15 mouse cellular contexts compared by ENCODE assay signal in the genomic region with DNA sequence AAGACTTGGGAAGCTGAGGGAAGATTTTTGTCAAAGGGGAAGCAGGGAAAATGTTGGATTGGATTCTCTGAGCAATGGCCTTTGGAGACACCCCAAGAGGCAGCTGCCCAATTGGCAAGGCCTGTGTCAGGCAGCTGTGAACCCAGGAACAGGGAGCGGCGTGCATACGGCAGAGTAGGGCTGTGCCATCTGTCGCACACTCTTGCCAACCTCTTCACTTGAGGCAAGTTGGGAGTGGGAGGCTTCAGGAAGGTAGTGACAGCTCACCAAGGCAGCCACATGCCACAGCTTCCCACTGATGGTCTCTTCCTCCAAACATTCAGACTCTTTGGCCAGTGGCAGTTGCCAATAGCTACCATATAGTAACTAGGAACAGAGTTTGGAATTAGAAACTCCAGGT.
DNase-seq lines count a peak whose midpoint lies in the region; ATAC-seq and TF ChIP-seq lines count a peak whose summit lies in the region.
"Had no signal": no experiment of that assay in that cellular context is flagged by ENCODE, and none has a peak within 500 bp of the region (broad histone marks: within the 10 kb centered on the region; RNA-seq: fewer than 3 reads in every experiment).

No protein-coding gene starts in this region.

- H3K9me3 ChIP-seq in hindbrain, postnatal 0 days (ENCODE audit: low read length) = no peaks in the 10 kb centered on the region
- no peaks in the 10 kb centered on the region for H3K9me3 ChIP-seq in hindbrain, embryonic 13.5 days
- H3K9me3 ChIP-seq in intestine, postnatal 0 days (ENCODE audit: control insufficient read depth) = no peaks in the 10 kb centered on the region
- H3K9me3 ChIP-seq: embryonic facial prominence, embryonic 13.5 days; limb, embryonic 10.5 days; neural tube, embryonic 13.5 days had no signal

- H3K36me3 ChIP-seq in hindbrain, postnatal 0 days (ENCODE audit: insufficient read depth, low read length) = no peaks in the 10 kb centered on the region
- H3K36me3 ChIP-seq in hindbrain, embryonic 13.5 days = no peaks in the 10 kb centered on the region
- H3K36me3 ChIP-seq in intestine, postnatal 0 days (ENCODE audit: control insufficient read depth, insufficient read depth) = no peaks in the 10 kb centered on the region
- H3K36me3 ChIP-seq: embryonic facial prominence, embryonic 13.5 days; limb, embryonic 10.5 days; neural tube, embryonic 13.5 days had no signal

- no peak overlapping the region for H3K4me2 ChIP-seq in hindbrain, postnatal 0 days (ENCODE audit: low read depth, low read length)
- H3K4me2 ChIP-seq in hindbrain, embryonic 13.5 days = no peak overlapping the region
- no peak overlapping the region for H3K4me2 ChIP-seq in intestine, postnatal 0 days (replicated peaks; ENCODE audit: low read depth)
- H3K4me2 ChIP-seq: embryonic facial prominence, embryonic 13.5 days; neural tube, embryonic 13.5 days had no signal

- no peak overlapping the region for H3K27ac ChIP-seq in hindbrain, postnatal 0 days
- no peak overlapping the region for H3K27ac ChIP-seq in hindbrain, embryonic 13.5 days
- no peak overlapping the region for H3K27ac ChIP-seq in intestine, postnatal 0 days (ENCODE audit: low read depth, low read length)
- H3K27ac ChIP-seq: embryonic facial prominence, embryonic 13.5 days; limb, embryonic 10.5 days; neural tube, embryonic 13.5 days had no signal

- 73% methylated on average over 4 of the region's 4 CpGs for WGBS in hindbrain, postnatal 0 days
- 90% methylated on average over 4 of the region's 4 CpGs for WGBS in hindbrain, embryonic 13.5 days
- WGBS in intestine, postnatal 0 days = 92% methylated on average over 4 of the region's 4 CpGs

- H3K4me3 ChIP-seq in hindbrain, postnatal 0 days (ENCODE audit: low read length) = no peak overlapping the region
- no peak overlapping the region for H3K4me3 ChIP-seq in hindbrain, embryonic 13.5 days
- H3K4me3 ChIP-seq in intestine, postnatal 0 days (ENCODE audit: low read depth, low read length) = no peak overlapping the region
- H3K4me3 ChIP-seq: embryonic facial prominence, embryonic 13.5 days; limb, embryonic 10.5 days; neural tube, embryonic 13.5 days had no signal

- DNase-seq in hindbrain, postnatal 0 days (ENCODE audit: low spot score) = peak; percentile 64
- peak; percentile 4 to 5 for DNase-seq in frontal cortex, postnatal 14 days (ENCODE audit: low spot score in 2 of 2)
- DNase-seq in left cerebral cortex, adult 11 months (ENCODE audit: low spot score) = peak; percentile 16
- peak; percentile 1 for DNase-seq in right cerebral cortex, postnatal 4 days
- DNase-seq in thymus, postnatal 36 days = no peak
- DNase-seq: lung, adult 2 months; spleen, adult 18-20 months; thymus, postnatal 4 days had no signal

- peak; percentile 86 for ATAC-seq in hindbrain, postnatal 0 days
- ATAC-seq in hindbrain, embryonic 13.5 days (ENCODE audit: low FRiP score) = no peak
- ATAC-seq in intestine, postnatal 0 days = no peak
- no peak for ATAC-seq in granulocyte monocyte progenitor cell, adult 5-6 weeks (replicated peaks; ENCODE audit: poor library complexity, severe bottlenecking)
- ATAC-seq: inflammation-experienced regulatory T-cells, adult 6 months had no signal

- no peak for TF ChIP-seq CTCF in hindbrain, postnatal 0 days (IDR thresholded peaks at IDR 0.05; ENCODE audit: low read depth)
- no peak for TF ChIP-seq CTCF in intestine, postnatal 0 days (IDR thresholded peaks at IDR 0.05; ENCODE audit: low read depth)

- no peak overlapping the region for H3K9ac ChIP-seq in hindbrain, postnatal 0 days (replicated peaks; ENCODE audit: low read length)
- H3K9ac ChIP-seq in hindbrain, embryonic 13.5 days = no peak overlapping the region
- no peak overlapping the region for H3K9ac ChIP-seq in intestine, postnatal 0 days (ENCODE audit: low read depth, low read length)
- H3K9ac ChIP-seq: embryonic facial prominence, embryonic 13.5 days; neural tube, embryonic 13.5 days had no signal

- no peaks in the 10 kb centered on the region for H3K27me3 ChIP-seq in hindbrain, postnatal 0 days (ENCODE audit: insufficient read depth, low read length)
- H3K27me3 ChIP-seq in hindbrain, embryonic 13.5 days = 0 out of 2 replicates have a peak, but pooled peaks cover 17% of the 10 kb centered on the region
- no peaks in the 10 kb centered on the region for H3K27me3 ChIP-seq in intestine, postnatal 0 days (replicated peaks; ENCODE audit: control insufficient read depth, insufficient read depth, low read length)

- H3K4me1 ChIP-seq in hindbrain, postnatal 0 days (ENCODE audit: insufficient read depth, low read length) = no peaks in the 10 kb centered on the region
- no peaks in the 10 kb centered on the region for H3K4me1 ChIP-seq in hindbrain, embryonic 13.5 days (replicated peaks)
- H3K4me1 ChIP-seq in intestine, postnatal 0 days (replicated peaks; ENCODE audit: control insufficient read depth, insufficient read depth, low read length) = no peaks in the 10 kb centered on the region
- H3K4me1 ChIP-seq: embryonic facial prominence, embryonic 13.5 days; limb, embryonic 10.5 days; neural tube, embryonic 13.5 days had no signal

Comparison
In these comparisons a context has a peak if more than half of its experiments do, and no peak if none do; other contexts are left out.
1. DNase-seq: peak in hindbrain, postnatal 0 days (single experiment), frontal cortex, postnatal 14 days (2 of 2), left cerebral cortex, adult 11 months (single experiment) and right cerebral cortex, postnatal 4 days (single experiment); none in thymus, postnatal 36 days (0 of 2).